Mouse (Mus musculus) heart, postnatal 25 days (tissue): ENCODE data around the gene Cwc27. TPM values are rescaled to one million over a fixed set of nuclear protein-coding genes. Genes with fewer than 3 reads are reported as not detected.

Source experiments
- total RNA-seq, 2 experiments: library from RNA; stranded (reverse); gene quantifications; 2 replicates each; pipeline ENCODE4 v1.2.3; 2021

The Cwc27 gene
- total RNA-seq, 2 experiments from 2014 or later = 15.6 to 15.7 TPM

Other genes with a start within 250 kb of the Cwc27 start
- 10 to 100 TPM; 20.1 to 20.5 TPM for gene Srek1ip1, start 24.7 kb downstream of the Cwc27 start, total RNA-seq
- not detected for gene Shisal2b, start 46.8 kb upstream of the Cwc27 start, total RNA-seq
- 1 to 10 TPM; 3.4 to 4.0 TPM for gene Rgs7bp, start 237.8 kb upstream of the Cwc27 start, total RNA-seq